Mouse (Mus musculus): ENCODE data around the gene Gm20917.
"Not testable (repeated sequence)": the region's sequence is repeated elsewhere in the genome, so short reads cannot be mapped to it uniquely, and the experiment has no call there.

Gm20917 gene

GRCm38 (mm10) chrY:79151022-79151421, at the start of gene Gm20917:
Gene Gm20917 (minus strand): TSS chrY:79151122.
- DNase-seq (ENCODE audit: low spot score in 2 of 2) = not testable (repeated sequence)

Measured in right cerebral cortex, postnatal 36 days (tissue).